Mouse (Mus musculus) regulatory T cell (primary cell): ENCODE data around the gene Mfap1a.

Experiments
- in situ Hi-C: fragments of 300-600 bp; cut with MboI, MseI; formaldehyde crosslinking; loops from one replicate; pipeline ENCODE4 v1.15.1; 2025; ENCODE audit warnings: high pct_unique_total_duplicates

Mfap1a gene

GRCm38 (mm10) chr2:121443068-121443349, 63.5 kb downstream of the Mfap1a start:
- in situ Hi-C loops = no loop called here

GRCm38 (mm10) chr2:121442259-121443067, 64.0 kb downstream of the Mfap1a start:
- in situ Hi-C loops = no loop called here
